ENCODE assay signal across 7 mouse cellular contexts in the genomic region with DNA sequence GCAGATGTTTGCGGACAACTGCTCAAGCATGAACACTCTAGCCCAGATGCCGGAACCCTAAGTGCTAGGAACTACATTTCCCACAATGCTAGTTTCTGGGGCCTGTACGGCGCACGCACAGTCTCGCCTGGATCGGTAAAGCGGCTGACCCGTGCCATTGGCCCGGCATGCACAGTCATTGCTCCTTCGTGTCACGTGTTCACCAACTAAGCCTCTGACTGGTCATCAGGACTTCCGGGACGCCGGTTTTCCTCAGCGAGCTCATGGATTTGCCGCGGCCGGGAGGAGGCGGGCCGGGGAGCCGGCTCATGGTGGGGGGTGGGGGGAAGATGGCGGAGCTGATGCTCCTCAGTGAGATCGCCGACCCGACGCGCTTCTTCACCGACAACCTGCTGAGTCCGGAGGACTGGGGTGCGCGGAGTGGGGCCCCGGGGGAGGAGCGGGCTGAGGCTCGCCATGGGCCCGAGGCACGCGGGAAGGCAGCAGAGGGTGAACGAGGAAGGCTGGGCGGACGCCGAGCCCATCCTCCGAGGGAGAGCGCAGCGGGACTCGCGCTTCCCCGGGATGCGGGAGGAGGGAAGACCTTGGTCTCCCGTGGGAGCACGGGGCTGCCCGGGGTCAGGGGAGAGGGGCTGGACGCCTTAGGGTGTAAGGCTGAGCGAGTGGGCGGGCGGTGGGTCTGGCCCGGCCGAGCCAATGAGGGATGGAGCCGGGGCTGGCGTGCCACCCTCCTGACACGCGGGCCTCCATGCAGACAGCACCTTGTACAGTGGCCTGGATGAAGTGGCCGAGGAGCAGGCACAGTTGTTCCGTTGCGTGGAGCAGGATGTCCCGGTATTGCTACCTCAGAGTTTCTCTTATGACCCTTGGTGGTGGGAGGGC. TPM values are rescaled to one million over a fixed set of nuclear protein-coding genes. Genes with fewer than 3 reads are reported as not detected.
DNase-seq lines count a peak whose midpoint lies in the region; ATAC-seq lines count a peak whose summit lies in the region.

Atf6b (plus strand) TSS at position 241 of the 882 bp plus-strand sequence.

- WGBS in embryonic facial prominence, embryonic 11.5 days: 2% methylated on average over 62 of the region's 66 CpGs
- WGBS in limb, embryonic 10.5 days: 1% methylated on average over 66 of the region's 66 CpGs
- WGBS in midbrain, embryonic 13.5 days: 1% methylated on average over 64 of the region's 66 CpGs

- ATAC-seq in embryonic facial prominence, embryonic 11.5 days (replicated peaks; ENCODE audit: insufficient number of reproducible peaks, low FRiP score, low TSS enrichment, low read depth): peak; percentile 95
- peak; percentile 81 for ATAC-seq in granulocyte monocyte progenitor cell, adult 5-6 weeks (replicated peaks; ENCODE audit: poor library complexity, severe bottlenecking)
- peak; percentile 96 for ATAC-seq in midbrain, embryonic 13.5 days

- H3K4me3 ChIP-seq in embryonic facial prominence, embryonic 11.5 days (ENCODE audit: low read depth, low read length): peak within 1 kb of the TSS; percentile 97
- peak within 1 kb of the TSS; percentile 88 for H3K4me3 ChIP-seq in limb, embryonic 10.5 days
- H3K4me3 ChIP-seq in midbrain, embryonic 13.5 days (replicated peaks): peak within 1 kb of the TSS; percentile 97

- peak; percentile 98 for DNase-seq in adrenal gland, postnatal 14 days
- DNase-seq in embryonic facial prominence, embryonic 11.5 days (ENCODE audit: low spot score): peak; percentile 98
- peak; percentile 99 for DNase-seq in kidney, adult 11 months
- DNase-seq in limb, embryonic 10.5 days (ENCODE audit: low spot score): peak; percentile 93
- DNase-seq in spleen, adult 12 weeks (ENCODE audit: low spot score): peak; percentile 85

- H3K36me3 ChIP-seq in embryonic facial prominence, embryonic 11.5 days (replicated peaks; ENCODE audit: control insufficient read depth, insufficient read depth, low read depth, low read length): peaks cover 7% of the 10 kb centered on the region
- peaks cover 48% of the 10 kb centered on the region for H3K36me3 ChIP-seq in limb, embryonic 10.5 days
- H3K36me3 ChIP-seq in midbrain, embryonic 13.5 days: peaks cover 32% of the 10 kb centered on the region

- H3K4me2 ChIP-seq in embryonic facial prominence, embryonic 11.5 days (ENCODE audit: low read depth, low read length): peak within 1 kb of the TSS; percentile 83
- peak within 1 kb of the TSS; percentile 91 for H3K4me2 ChIP-seq in midbrain, embryonic 13.5 days (replicated peaks)

- 0 out of 2 replicates have a peak within 1 kb of the TSS, but pooled peaks have one; percentile 63 for H3K27ac ChIP-seq in embryonic facial prominence, embryonic 11.5 days (replicated peaks; ENCODE audit: low read depth, low read length)
- H3K27ac ChIP-seq in limb, embryonic 10.5 days: peak within 1 kb of the TSS; percentile 91
- H3K27ac ChIP-seq in midbrain, embryonic 13.5 days: peak within 1 kb of the TSS; percentile 86

- no peaks in the 10 kb centered on the region for H3K27me3 ChIP-seq in embryonic facial prominence, embryonic 11.5 days (ENCODE audit: control insufficient read depth, insufficient read depth, low read length)
- H3K27me3 ChIP-seq in limb, embryonic 10.5 days (ENCODE audit: low read depth, poor library complexity, severe bottlenecking): no peaks in the 10 kb centered on the region
- H3K27me3 ChIP-seq in midbrain, embryonic 13.5 days: no peaks in the 10 kb centered on the region

- no peaks in the 10 kb centered on the region for H3K9me3 ChIP-seq in embryonic facial prominence, embryonic 11.5 days (replicated peaks; ENCODE audit: control insufficient read depth, low read length)
- H3K9me3 ChIP-seq in limb, embryonic 10.5 days (replicated peaks): no peaks in the 10 kb centered on the region
- H3K9me3 ChIP-seq in midbrain, embryonic 13.5 days: no peaks in the 10 kb centered on the region

- peaks cover 5% of the 10 kb centered on the region; the same call in 1 of the 2 replicates for H3K4me1 ChIP-seq in embryonic facial prominence, embryonic 11.5 days (ENCODE audit: control insufficient read depth, insufficient read depth, low read length)
- H3K4me1 ChIP-seq in limb, embryonic 10.5 days: peaks cover 31% of the 10 kb centered on the region
- peaks cover 31% of the 10 kb centered on the region for H3K4me1 ChIP-seq in midbrain, embryonic 13.5 days (replicated peaks)

- peak within 1 kb of the TSS; percentile 94 for H3K9ac ChIP-seq in embryonic facial prominence, embryonic 11.5 days (replicated peaks; ENCODE audit: low read length)
- peak within 1 kb of the TSS; percentile 98 for H3K9ac ChIP-seq in midbrain, embryonic 13.5 days (replicated peaks)

RNA-seq across cellular contexts. Expression of gene Atf6b, which starts in this region (rescaled TPM):
- total RNA-seq in adrenal gland, postnatal 14 days (2021): 43.5 and 52.1 TPM in 2 replicates
- 55.8 and 58.5 TPM in 2 replicates for polyA plus RNA-seq in embryonic facial prominence, embryonic 11.5 days (2014; fragmentation: Nextera tagmentation; extraction: Ambion mirVana)
- total RNA-seq in granulocyte monocyte progenitor cell, adult 5-6 weeks (2014; fragmentation: Nextera tagmentation): 38.3 and 42.5 TPM in 2 replicates
- 31.9 and 44.6 TPM in 2 replicates for total RNA-seq in granulocyte monocyte progenitor cell, adult 5-6 weeks (2017)
- 101 TPM in 2 replicates for polyA plus RNA-seq in limb, embryonic 10.5 days (2016; fragmentation: Nextera tagmentation; extraction: Ambion mirVana)
- 118 and 122 TPM in 2 replicates for polyA plus RNA-seq in midbrain, embryonic 13.5 days (2015; fragmentation: Nextera tagmentation; extraction: Ambion mirVana)

Comparison
In these comparisons a context has a peak if more than half of its experiments do, and no peak if none do; other contexts are left out.
1. Peak in every context shown above with its lines: DNase-seq, ATAC-seq, H3K4me3 ChIP-seq and H3K27ac ChIP-seq.